Mouse (Mus musculus): Measurements from ENCODE around the gene Lepr. TPM values are rescaled to one million over a fixed set of nuclear protein-coding genes. Genes with fewer than 3 reads are reported as not detected.

Gene Lepr
- polyA plus RNA-seq (2015; fragmentation: Nextera tagmentation; extraction: Ambion mirVana), result 3.4 and 5.3 TPM in 2 replicates

GRCm38 (mm10) chr4:101717367-101718121, at the start of gene Lepr:
Gene Lepr, plus strand, starts transcription at chr4:101717404.
- Histone ChIP-seq H3K36me3 (no peaks in the 10 kb centered on the region), H3K4me2 (peak within 1 kb of the TSS; percentile 100), H3K27me3 (peaks cover 19% of the 10 kb centered on the region), H3K9ac (peak within 1 kb of the TSS; percentile 49), H3K4me1 (replicated peaks) (peaks cover 11% of the 10 kb centered on the region), H3K27ac (replicated peaks) (no peak within 1 kb of the TSS), H3K4me3 (peak within 1 kb of the TSS; percentile 55), H3K9me3 (no peaks in the 10 kb centered on the region)
- ATAC-seq (ENCODE audit: low FRiP score, low read depth), result peak; percentile 45; the same call in 1 of the 2 replicates
- WGBS, result under 1% methylated on average over 50 of the region's 50 CpGs

DNA sequence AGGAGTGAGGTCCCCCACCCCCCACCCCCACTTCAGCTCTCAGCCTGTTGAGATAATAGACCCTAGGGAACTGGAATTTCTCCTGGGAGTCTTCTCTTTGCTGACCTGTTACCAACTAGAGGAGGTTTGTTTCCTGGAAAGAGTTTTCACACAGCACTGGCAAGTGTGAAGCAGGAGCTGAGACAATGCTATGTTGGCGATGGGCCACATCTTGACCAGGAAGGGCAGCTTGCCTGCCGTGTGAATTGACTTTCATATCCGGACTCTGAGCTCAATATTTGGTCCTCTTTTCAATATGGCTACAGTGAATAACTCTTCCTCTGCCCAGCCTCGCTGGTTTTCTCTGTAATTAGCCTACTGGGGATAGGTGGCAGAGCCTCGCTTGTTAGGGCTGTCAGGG, 48.0 kb upstream of the Lepr start:
- no peak for ATAC-seq (ENCODE audit: low FRiP score, low read depth)
- Histone ChIP-seq H3K9ac (no peak overlapping the region), H3K9me3 (no peaks in the 10 kb centered on the region), H3K36me3 (no peaks in the 10 kb centered on the region), H3K4me2 (no peak overlapping the region), H3K27ac (replicated peaks) (no peak overlapping the region), H3K27me3 (no peaks in the 10 kb centered on the region), H3K4me3 (no peak overlapping the region), H3K4me1 (replicated peaks) (no peaks in the 10 kb centered on the region)
- 56% methylated on average over 5 of the region's 5 CpGs for WGBS

DNA sequence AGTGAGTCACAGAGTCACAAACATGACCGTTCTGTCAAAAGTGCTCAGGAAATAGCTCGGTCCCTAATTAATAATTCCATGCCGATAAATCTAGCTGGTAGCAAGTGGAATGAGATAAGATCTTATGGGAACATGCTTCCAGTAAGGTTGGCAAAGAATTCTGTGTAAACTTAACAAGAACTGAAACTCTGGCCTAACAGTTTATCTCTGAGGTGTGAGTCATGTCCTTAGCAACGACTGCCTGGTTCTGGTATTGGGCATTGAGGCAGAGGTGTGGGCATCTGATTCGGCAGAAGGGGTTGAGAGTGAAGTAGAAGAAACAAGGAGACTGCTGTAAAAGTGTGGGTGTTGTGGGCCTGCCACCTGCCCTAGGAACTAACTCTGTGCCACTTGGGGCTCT, 47.4 kb upstream of the Lepr start:
- no peaks in the 10 kb centered on the region for H3K27me3 ChIP-seq
- H3K27ac ChIP-seq (replicated peaks), result no peak overlapping the region
- H3K9ac ChIP-seq, result no peak overlapping the region
- H3K36me3 ChIP-seq, result no peaks in the 10 kb centered on the region
- no peak for ATAC-seq (ENCODE audit: low FRiP score, low read depth)
- H3K4me1 ChIP-seq (replicated peaks), result no peaks in the 10 kb centered on the region
- 82% methylated on average over 5 of the region's 5 CpGs for WGBS
- no peak overlapping the region for H3K4me2 ChIP-seq
- no peak overlapping the region for H3K4me3 ChIP-seq
- H3K9me3 ChIP-seq, result no peaks in the 10 kb centered on the region

- H3K27me3 ChIP-seq, result no peaks in the 10 kb centered on the region
- no peak overlapping the region for H3K27ac ChIP-seq (replicated peaks)
- no peak overlapping the region for H3K9ac ChIP-seq
- no peaks in the 10 kb centered on the region for H3K36me3 ChIP-seq
- H3K9me3 ChIP-seq, result no peaks in the 10 kb centered on the region
- no peak for ATAC-seq (ENCODE audit: low FRiP score, low read depth)
- H3K4me1 ChIP-seq (replicated peaks), result no peaks in the 10 kb centered on the region
- H3K4me2 ChIP-seq, result no peak overlapping the region
- 81% methylated on average over 5 of the region's 5 CpGs for WGBS
- no peak overlapping the region for H3K4me3 ChIP-seq
Measured at GRCm38 (mm10) chr4:101674790-101675189, 42.4 kb upstream of the Lepr start.

DNA sequence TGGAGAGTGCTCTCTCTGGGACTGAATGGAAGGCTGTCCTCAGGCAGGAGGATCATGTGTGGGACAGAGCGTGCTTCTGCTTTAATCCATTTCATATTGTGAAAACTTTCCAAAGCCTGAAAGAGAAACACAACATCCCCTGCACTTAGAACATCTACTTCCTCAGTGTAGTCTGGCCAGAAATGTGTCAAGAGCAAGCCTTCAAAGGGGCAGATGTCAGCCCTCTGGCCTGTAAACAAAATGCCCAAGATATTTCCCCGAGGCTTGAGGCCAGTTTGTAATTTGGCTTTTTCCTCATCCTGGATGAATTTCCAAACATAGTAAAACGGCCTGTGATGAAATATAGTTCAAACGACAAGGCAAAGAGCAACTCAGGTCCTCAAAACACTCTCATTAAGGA, 41.5 kb upstream of the Lepr start:
- H3K36me3 ChIP-seq, result no peaks in the 10 kb centered on the region
- ATAC-seq (ENCODE audit: low FRiP score, low read depth), result no peak
- no peak overlapping the region for H3K4me2 ChIP-seq
- WGBS, result 87% methylated on average over 4 of the region's 4 CpGs
- H3K27me3 ChIP-seq, result no peaks in the 10 kb centered on the region
- H3K4me1 ChIP-seq (replicated peaks), result no peaks in the 10 kb centered on the region
- H3K9me3 ChIP-seq, result no peaks in the 10 kb centered on the region
- no peak overlapping the region for H3K27ac ChIP-seq (replicated peaks)
- no peak overlapping the region for H3K4me3 ChIP-seq
- no peak overlapping the region for H3K9ac ChIP-seq

GRCm38 (mm10) chr4:101682620-101683019, 34.6 kb upstream of the Lepr start:
- ATAC-seq (ENCODE audit: low FRiP score, low read depth), result no peak
- H3K36me3 ChIP-seq, result no peaks in the 10 kb centered on the region
- WGBS, result 91% methylated on average over 4 of the region's 4 CpGs

GRCm38 (mm10) chr4:101683086-101683485, 34.1 kb upstream of the Lepr start:
- H3K4me3 ChIP-seq, result no peak overlapping the region
- H3K36me3 ChIP-seq, result no peaks in the 10 kb centered on the region
- no peaks in the 10 kb centered on the region for H3K4me1 ChIP-seq (replicated peaks)
- H3K9me3 ChIP-seq, result no peaks in the 10 kb centered on the region
- H3K4me2 ChIP-seq, result no peak overlapping the region
- no peak for ATAC-seq (ENCODE audit: low FRiP score, low read depth)
- H3K27ac ChIP-seq (replicated peaks), result no peak overlapping the region
- H3K9ac ChIP-seq, result no peak overlapping the region
- H3K27me3 ChIP-seq, result no peaks in the 10 kb centered on the region
- 87% methylated on average over 3 of the region's 3 CpGs for WGBS

More at GRCm38 (mm10) chr4:101682620-101683019, 34.6 kb upstream of the Lepr start:
- Histone ChIP-seq H3K4me2 (no peak overlapping the region), H3K27me3 (no peaks in the 10 kb centered on the region), H3K4me1 (replicated peaks) (no peaks in the 10 kb centered on the region), H3K27ac (replicated peaks) (no peak overlapping the region), H3K4me3 (no peak overlapping the region), H3K9me3 (no peaks in the 10 kb centered on the region), H3K9ac (no peak overlapping the region)

DNA sequence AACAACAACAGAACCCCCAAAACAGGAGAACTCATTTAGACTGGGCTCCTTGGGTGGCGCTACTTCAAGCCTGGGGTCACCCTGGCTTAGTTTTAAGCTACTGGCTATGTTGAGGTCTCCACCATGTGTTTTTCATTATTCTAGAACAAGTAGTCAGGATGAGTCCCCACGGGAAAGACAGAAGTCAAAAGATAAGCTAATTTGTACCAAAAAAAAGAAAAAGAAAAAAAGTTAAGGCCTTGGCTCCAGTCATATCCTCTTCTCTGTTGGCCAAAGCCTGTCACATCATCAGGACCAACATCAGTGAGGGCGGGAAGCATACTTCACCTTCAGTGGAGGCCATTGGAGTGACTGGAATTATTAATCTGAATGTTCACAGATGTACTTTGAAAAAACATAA, 32.4 kb upstream of the Lepr start:
- Histone ChIP-seq H3K9me3 (no peaks in the 10 kb centered on the region), H3K4me1 (replicated peaks) (no peaks in the 10 kb centered on the region), H3K27me3 (no peaks in the 10 kb centered on the region), H3K27ac (replicated peaks) (no peak overlapping the region), H3K4me3 (no peak overlapping the region), H3K4me2 (no peak overlapping the region), H3K9ac (no peak overlapping the region), H3K36me3 (no peaks in the 10 kb centered on the region)
- ATAC-seq (ENCODE audit: low FRiP score, low read depth), result no peak
- WGBS, result 92% methylated on average over 3 of the region's 3 CpGs

- no peak for ATAC-seq (ENCODE audit: low FRiP score, low read depth)
- H3K27ac ChIP-seq (replicated peaks), result no peak overlapping the region
- H3K9ac ChIP-seq, result no peak overlapping the region
- H3K4me1 ChIP-seq (replicated peaks), result no peaks in the 10 kb centered on the region
- no peak overlapping the region for H3K4me3 ChIP-seq
- no peaks in the 10 kb centered on the region for H3K9me3 ChIP-seq
- no peaks in the 10 kb centered on the region for H3K36me3 ChIP-seq
- no peaks in the 10 kb centered on the region for H3K27me3 ChIP-seq
- WGBS, result 81% methylated on average over 13 of the region's 13 CpGs
- no peak overlapping the region for H3K4me2 ChIP-seq
Measured at GRCm38 (mm10) chr4:101686227-101686810, 30.9 kb upstream of the Lepr start.

DNA sequence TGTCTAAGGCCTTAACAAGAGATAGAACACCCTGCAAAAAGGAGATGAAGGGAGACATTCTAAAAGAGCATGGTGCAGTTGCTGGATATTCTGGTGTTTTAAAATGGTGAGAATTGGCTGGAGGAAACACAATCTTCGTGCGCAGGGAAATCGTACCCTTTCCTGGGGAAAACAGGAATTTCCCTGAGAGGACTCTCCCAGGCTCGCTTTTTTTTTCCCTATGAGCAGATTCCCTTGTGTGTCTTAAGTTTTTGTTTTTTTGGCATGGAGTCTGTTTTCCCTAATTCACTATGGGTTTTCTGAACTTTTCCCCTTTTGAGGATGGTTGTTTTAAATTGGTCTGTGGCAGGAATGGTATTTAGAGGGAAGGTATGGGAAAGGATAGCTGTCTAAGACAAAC, 28.0 kb upstream of the Lepr start:
- Histone ChIP-seq H3K27me3 (no peaks in the 10 kb centered on the region), H3K9ac (no peak overlapping the region), H3K4me3 (no peak overlapping the region), H3K4me2 (no peak overlapping the region), H3K4me1 (replicated peaks) (no peaks in the 10 kb centered on the region), H3K36me3 (no peaks in the 10 kb centered on the region), H3K9me3 (no peaks in the 10 kb centered on the region), H3K27ac (replicated peaks) (no peak overlapping the region)
- WGBS, result 85% methylated on average over 4 of the region's 4 CpGs
- ATAC-seq (ENCODE audit: low FRiP score, low read depth), result no peak

DNA sequence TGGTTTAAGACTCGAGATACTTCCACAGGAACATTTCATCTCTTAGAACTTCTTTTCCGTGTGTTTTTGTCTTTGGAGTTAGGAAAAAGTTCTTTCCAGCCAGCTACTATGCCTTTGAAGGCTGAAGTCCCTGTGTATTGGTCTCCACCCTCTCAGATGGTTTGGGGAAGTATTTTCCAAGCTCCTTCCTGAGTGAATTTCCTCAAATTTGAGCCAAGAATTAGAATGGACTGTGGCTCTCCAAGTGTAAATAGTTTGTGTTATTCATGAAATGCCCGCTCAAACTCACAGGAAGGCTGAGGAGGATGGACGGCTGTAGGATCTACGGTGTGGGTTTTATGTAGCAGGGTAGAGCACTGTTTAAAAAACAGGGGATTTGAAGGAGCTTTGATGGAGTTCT, 27.6 kb upstream of the Lepr start:
- ATAC-seq (ENCODE audit: low FRiP score, low read depth), result no peak
- Histone ChIP-seq H3K4me1 (replicated peaks) (no peaks in the 10 kb centered on the region), H3K36me3 (no peaks in the 10 kb centered on the region), H3K27me3 (no peaks in the 10 kb centered on the region), H3K4me3 (no peak overlapping the region), H3K27ac (replicated peaks) (no peak overlapping the region), H3K4me2 (no peak overlapping the region), H3K9me3 (no peaks in the 10 kb centered on the region), H3K9ac (no peak overlapping the region)
- 87% methylated on average over 5 of the region's 5 CpGs for WGBS

DNA sequence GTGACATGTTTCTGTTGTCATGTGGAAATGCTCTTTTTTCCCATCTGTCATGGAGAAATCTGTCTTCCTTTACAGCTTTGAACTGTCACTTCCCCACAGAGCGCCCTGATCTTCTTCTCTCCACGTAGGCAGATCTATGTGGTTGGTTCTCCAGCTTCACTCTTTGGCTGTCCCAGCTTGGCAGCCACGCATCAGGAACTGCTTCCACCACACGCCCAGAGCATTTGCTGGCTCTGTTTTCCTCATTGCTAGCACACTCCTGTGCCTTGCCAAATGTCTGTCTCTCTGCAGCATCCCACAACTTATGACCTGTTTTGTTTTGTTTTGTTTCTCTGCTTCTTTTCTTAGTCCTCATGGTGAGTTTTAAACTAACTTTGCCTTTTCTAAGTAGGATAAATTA, 24.3 kb upstream of the Lepr start:
- H3K4me2 ChIP-seq, result no peak overlapping the region
- no peak for ATAC-seq (ENCODE audit: low FRiP score, low read depth)

More for the DNA sequence above, 24.3 kb upstream of the Lepr start:
- Histone ChIP-seq H3K4me3 (no peak overlapping the region), H3K27ac (replicated peaks) (no peak overlapping the region), H3K9ac (no peak overlapping the region), H3K36me3 (no peaks in the 10 kb centered on the region), H3K4me1 (replicated peaks) (no peaks in the 10 kb centered on the region), H3K27me3 (no peaks in the 10 kb centered on the region), H3K9me3 (no peaks in the 10 kb centered on the region)
- 73% methylated on average over 4 of the region's 4 CpGs for WGBS

Data from hindbrain, embryonic 15.5 days (tissue).